Mouse (Mus musculus) brain, embryonic 14.5 days (tissue): ENCODE data around the gene BC024978.

Source experiments
- CTCF ChIP-seq: fragments of 200-500 bp; IDR thresholded peaks from 2 replicates; pipeline ENCODE4 v1.5.1; 2012; ENCODE audit warnings: inconsistent platforms, mild to moderate bottlenecking, moderate library complexity, borderline replicate concordance; ENCODE audit not compliant: insufficient read depth, insufficient read length; ENCODE audit errors: extremely low read depth
- POLR2A ChIP-seq: fragments of 200-500 bp; IDR thresholded peaks from 2 replicates; pipeline ENCODE4 v1.6.1; 2012; ENCODE audit warnings: mild to moderate bottlenecking, inconsistent platforms, borderline replicate concordance; ENCODE audit not compliant: poor library complexity, insufficient read depth, insufficient read length, severe bottlenecking; ENCODE audit errors: extremely low read depth

DNA sequence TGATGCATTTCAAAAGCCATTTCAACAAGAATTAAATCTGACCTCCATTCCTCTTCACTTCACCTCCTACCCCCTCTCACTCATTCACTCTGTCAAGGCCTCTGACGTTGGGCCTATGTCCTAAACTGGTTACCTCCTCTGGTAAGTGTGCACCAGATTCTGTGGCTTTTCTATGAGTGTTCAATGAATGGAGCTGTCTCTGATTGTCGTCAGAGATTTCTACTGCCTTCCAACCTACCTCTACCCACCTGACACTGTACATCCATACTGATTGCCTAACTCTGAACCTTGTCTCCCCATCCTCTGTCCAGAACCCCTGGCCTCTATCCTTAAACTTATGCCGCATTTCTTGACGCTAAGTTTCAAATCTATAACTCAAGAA, 17.6 kb upstream of the BC024978 start:
- no peak for TF ChIP-seq CTCF
- TF ChIP-seq POLR2A = no peak
